Mouse (Mus musculus): ENCODE measurements around the gene Ythdf2.

Ythdf2 gene

DNA sequence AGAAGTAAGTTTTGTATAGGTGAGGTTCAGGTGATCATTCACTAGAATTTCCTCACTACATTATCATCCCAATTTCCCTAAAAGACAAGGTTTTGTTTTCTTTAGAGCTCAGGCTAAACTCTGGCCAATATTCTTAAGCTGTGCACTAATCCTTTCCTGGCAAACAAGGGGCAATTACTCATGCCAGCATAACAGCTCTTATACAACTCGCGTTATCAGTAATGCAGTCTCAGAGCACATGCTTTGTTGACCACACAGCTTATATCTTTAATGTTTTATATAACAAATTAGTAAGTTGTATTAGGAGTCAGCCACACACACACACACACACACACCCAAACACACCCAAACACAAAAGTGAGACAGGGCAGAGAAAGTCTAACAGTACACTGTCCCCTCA, 1.8 kb downstream of the Ythdf2 start:
- no peak for DNase-seq (ENCODE audit: low spot score in 2 of 2)

DNA sequence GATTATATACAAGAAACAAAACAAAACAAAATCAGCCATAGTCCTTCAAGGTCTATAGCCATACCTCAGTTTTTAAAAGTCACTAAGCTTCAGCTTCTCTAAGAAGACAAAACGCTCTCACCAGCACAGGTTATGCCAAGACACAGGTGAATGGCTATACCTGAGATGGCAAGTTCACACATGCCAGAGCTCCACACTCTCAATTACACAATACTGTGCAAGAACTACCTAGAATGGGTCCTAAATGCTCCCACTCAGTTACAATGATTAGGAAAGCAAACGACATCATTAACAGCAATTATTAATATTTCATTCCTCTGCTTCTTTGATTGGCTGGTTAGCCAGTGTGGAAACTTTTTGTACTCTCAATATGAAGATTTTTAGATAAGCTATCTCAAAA, 2.8 kb downstream of the Ythdf2 start:
- DNase-seq (ENCODE audit: low spot score in 2 of 2): no peak

DNA sequence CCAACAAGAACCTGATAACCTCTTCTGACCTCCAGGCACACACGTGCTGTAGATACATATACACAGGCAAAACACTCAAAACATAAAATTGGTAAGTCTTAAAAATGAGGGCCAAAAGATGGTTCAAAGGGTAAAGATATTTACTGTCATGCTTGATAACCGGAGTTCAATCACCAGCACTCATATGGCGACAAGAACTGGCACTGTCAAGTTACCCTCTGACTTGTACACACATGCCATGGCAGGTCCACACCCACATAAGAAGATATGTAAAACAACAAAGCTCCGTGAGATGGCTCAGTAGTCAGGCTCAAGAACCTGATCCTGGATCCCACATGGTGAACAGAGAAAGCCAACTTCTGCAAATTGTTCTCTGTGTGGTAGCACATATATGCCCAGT, 4.8 kb downstream of the Ythdf2 start:
- DNase-seq (ENCODE audit: low spot score in 2 of 2): no peak

DNA sequence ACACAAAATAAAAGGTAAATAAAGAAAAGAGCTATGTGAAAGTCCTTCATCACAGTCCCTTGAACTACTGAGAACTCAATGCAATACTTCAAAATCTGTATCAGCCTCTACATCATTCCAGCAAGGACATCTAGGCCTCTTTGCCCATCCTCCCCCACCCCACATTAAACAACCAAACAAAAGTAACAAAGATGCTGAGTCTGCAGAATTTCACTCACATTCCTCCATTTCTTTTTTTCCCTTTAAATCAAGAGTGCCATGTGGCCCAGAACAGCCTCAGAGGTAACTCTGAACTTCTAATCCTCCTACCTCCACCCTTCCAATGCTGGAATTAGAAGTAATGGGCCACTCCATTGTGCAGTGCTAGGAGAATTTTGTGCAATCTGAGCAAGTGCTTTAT, 13.3 kb downstream of the Ythdf2 start:
- no peak for DNase-seq (ENCODE audit: low spot score in 2 of 2)

DNA sequence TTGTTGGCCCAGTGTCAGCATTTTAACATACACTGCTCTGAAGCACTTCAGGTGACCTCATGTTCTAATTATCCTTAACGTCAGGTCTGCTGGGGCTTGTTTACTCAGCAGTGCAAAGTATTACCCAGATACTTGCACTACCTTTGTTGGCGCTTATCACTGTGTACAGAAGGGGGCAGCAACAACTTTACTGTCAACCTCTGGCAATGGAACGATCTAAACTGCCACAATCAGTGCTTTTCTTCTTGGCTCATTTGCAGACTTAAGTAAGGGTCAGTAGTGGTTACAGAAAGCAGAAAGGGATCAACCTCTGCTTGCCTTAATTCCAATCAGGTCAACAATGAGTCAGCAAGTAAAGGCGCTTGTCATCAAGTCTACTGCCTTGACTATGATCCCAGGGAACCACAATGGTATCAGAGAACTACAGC, 13.8 kb downstream of the Ythdf2 start:
- no peak for DNase-seq (ENCODE audit: low spot score in 2 of 2)

DNA sequence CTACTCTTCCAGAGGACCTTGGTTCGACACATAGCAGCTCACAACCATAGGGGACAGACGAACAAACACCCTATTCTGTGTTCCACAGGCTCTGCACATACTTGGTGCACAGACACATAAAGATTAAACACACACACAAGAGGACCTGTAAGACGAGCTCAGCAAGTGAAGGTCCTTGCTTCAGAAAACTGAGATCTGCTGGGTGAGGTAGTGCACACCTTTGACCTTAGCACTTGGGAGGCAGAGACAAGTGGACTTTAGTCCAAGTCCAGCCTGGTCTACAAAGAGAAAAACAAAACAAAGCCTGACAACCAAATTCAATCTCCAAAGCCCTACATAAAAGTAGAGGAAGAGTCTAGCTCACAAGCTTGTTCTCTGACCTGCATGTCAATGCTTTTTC, 17.1 kb downstream of the Ythdf2 start:
- DNase-seq (ENCODE audit: low spot score in 2 of 2): no peak

DNA sequence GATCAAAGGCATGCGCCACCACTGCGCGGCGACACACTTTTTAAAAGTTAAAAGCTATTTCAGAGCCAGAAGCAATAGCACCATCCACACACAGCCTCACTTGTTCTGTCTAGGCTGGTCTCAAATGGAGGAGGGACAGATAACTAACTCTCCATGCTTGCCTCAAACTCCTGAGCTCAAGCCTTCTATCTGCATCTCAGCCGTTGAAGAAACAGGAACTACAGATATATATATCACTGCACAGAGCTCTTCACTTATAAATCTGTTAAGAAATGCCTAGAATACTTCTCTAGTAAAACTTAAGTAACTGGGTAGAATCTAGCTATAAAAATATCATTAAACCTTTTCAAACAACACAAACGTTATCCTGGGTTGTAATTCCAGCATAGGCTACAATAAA, 17.7 kb downstream of the Ythdf2 start:
- DNase-seq (ENCODE audit: low spot score in 2 of 2): no peak

DNA sequence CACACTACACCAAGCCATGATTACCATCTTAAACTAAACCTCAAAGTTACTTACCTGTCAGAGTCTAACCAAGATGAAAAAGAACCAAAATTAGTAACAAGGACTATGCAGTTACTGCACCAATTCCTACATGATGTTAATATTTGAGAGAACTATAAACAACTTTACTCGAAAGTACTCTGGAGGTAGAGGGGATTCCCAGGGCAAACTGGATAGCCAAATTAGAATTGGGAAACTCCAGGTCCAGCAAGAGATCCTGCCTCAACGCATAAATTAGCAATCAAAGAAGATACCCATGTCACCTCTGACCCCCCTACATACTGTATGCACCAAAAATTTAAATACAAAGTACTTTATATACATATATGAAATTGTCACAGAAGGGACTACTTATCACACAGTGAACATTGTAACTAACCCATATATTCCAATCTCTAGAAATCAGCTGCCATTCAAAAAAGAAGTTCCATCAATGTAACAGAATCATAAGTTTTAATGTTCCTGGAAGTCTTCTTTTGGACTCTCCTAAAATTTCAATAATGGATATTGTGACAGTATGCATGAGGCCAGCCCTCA, 24.2 kb downstream of the Ythdf2 start:
- no peak for DNase-seq (ENCODE audit: low spot score in 2 of 2)

DNA sequence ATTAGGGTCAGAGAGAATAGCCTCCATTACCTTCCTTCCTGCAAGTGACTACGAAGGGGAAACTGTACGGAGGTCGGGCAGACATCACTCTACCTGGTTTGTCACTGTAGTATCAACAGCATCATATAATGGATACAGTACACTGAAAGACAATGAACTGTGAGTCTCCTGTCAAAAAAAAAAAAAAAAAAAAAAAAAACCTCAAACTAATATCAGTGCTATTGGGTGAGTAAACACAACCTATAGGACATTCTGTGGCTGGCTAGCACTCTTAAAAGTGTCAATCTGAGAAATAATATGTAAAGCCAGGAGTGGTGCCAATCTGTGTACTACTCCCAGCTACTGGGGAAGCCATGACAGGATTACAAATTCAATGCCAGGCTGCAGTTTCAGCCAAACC, 28.9 kb downstream of the Ythdf2 start:
- DNase-seq (ENCODE audit: low spot score in 2 of 2): no peak

DNA sequence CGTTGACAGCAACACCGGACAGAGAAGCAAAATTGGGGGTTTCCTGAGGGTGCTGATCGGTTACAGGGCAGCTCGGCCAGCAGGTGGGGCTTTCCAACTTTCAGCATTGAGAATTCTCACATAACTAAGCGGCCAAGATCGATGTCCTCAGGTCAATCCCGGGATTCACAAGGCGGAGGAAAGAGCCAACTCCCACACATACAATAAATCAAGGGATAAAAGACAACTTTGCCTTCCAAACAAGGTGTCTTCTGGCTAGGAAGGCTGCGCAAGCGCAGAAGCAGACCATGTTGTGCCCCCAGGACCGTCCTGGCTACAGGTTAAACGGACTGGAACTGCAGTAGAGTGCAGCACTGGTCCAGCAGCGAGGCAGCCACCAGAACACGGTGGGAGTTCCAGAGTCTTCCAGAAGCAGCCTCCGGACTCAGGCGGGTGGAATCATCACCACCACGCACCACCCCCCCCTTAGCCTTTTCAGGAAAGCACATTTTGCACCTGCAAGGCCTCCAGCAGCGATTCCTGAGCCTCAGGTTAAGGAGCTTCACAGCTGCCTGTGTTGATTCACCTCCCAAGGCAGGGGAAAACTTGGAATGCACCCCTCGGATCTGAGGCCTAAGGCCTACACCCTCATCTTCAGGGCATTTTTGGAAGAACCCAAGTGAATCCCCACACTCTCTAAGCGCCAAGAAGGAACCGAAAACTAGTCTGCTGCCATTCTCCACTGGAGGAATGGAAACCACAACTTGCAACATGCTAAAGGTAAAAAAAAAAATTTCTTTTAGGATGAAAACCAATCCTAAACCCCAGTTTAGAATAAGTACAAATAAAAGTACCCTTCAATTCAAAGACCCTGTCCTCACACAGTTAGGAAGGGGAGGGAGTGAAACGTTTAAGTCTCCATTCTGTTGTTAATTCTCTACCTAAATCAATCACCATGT, 30.1 kb downstream of the Ythdf2 start:
- DNase-seq (ENCODE audit: low spot score in 2 of 2): no peak

DNA sequence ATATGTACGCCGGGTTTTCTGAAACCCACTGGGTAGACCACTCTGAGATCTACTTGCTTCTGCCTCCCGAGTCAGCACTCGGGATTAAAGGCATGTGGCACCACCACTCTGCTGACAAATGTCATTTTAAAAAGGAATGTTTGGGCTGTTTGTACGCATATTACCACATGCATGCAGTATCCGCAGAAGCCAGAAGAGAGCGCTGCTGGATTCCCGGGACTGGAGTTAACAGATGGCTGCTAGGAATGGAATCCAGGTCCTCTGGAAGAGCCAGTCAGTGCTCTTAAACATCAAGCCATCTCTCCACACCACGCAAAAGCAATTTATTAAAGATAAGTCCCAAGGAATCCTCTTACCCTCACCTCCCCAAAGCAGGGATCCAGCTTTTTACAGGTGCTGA, 31.4 kb downstream of the Ythdf2 start:
- DNase-seq (ENCODE audit: low spot score in 2 of 2): no peak

DNA sequence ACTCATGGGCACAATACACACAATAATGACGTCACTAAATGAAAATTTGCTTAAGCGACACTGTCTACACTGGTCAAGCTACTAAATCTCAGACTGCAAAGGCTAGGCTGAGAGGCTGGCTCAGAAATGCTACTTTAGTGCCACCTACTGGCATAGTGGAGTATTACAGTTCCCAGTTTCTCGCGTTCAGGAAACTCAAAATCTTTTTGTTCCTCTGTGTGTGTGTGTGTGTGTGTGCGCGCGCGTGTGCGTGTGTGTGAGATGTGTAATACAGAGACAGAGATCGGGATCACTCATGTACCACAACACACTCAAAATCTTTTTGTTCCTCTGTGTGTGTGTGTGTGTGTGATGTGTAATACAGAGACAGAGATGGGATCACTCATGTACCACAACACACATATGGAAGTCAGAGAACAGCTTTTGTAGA, 33.5 kb downstream of the Ythdf2 start:
- DNase-seq (ENCODE audit: low spot score in 2 of 2): peak; percentile 30 to 34

DNA sequence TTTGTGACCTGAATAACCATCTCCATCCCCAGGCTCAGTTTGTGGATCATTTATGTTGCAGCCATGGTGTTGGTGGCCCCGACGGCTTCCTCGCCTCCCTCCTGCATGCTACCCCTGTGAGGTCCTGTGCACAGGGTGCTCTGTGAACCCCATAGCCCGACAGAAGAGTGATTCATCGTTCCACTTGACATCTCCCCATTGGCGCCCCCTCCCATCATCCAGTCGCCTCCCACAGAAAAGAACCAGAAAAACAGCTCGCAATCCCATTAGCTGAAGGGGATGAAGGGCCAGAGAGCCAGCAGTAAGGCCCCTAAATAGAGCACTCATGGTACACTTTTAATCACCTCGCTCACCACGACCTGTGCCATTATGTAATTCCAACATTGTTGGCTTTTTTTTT, 35.6 kb downstream of the Ythdf2 start:
- DNase-seq (ENCODE audit: low spot score in 2 of 2): no peak

DNA sequence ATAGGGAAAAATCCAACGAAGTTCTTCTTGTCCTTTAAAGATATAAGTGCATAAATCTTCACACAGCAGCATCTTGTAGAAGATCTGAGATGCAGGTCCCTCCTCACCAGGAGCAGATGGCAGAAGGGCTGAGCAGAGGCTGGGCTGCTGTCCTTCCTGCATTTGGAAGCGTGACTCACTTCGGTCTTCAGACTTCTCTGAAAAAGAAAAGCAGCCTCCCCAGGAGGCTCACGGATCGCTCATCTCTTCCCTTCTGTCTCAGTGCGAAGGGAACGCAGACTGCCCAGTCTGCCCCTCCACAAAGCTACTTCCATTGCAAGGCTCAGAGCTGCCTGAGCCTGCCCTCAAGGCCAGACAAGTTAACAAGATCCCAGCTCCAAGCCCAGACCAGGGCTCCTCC, 41.2 kb downstream of the Ythdf2 start:
- DNase-seq (ENCODE audit: low spot score in 2 of 2): peak; percentile 71 to 78

DNA sequence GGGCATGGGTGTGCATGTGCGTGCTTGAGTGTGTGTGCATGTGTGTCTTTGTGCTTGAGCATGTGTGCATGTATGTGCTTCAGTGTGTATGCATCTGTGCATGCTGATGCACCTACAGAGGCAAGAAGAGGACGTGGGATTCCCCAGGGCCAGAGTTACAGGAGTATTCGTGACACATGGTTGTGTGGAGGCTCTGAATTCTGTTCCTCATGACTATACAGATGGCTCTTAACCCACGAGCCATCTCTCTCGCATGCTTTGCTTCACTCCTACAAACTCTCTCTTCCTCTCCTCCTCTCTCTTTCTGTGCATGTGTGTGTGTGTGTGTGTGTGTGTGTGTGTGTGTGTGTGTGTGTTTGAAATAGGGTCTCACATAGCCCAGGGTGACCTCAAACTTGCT, 42.3 kb downstream of the Ythdf2 start:
- no peak for DNase-seq (ENCODE audit: low spot score in 2 of 2)

DNA sequence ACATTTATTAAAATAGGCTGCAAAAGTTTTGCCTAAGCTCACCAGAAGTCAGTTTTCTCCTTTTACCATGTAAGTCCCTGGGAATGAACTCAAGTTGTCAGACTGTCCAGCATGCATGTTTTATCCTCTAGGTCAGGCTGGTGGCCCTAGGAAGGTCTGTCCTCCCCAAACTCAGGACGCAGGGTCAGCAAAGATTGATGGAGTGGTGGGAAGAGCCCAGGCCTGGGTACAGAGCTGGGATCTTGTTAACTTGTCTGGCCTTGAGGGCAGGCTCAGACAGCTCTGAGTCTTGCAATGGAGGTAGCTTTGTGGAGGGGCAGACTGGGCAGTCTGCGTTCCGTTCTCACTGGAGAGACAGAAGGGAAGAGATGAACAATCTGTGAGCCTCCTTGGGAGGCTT, 42.8 kb downstream of the Ythdf2 start:
- no peak for DNase-seq (ENCODE audit: low spot score in 2 of 2)

DNA sequence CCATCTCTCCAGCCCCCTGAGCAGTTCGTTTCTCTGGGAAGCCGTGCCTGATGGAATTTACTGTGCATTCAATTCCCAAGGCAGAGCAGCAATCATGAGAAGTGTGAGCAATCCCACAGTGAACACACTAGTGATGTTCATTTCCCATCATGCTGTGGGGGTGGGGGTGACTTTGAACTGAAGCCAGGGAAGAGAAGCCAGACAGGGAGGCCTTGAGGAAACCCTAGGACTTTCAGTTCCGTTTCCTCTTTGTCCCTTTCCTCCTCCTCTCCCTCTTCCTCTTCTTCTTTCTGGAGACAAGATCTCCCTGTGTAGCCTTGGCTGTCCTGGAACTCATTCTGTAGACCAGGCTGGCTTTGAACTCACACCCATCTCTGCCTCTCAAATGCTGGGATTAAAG, 44.7 kb downstream of the Ythdf2 start:
- DNase-seq (ENCODE audit: low spot score in 2 of 2): no peak

DNA sequence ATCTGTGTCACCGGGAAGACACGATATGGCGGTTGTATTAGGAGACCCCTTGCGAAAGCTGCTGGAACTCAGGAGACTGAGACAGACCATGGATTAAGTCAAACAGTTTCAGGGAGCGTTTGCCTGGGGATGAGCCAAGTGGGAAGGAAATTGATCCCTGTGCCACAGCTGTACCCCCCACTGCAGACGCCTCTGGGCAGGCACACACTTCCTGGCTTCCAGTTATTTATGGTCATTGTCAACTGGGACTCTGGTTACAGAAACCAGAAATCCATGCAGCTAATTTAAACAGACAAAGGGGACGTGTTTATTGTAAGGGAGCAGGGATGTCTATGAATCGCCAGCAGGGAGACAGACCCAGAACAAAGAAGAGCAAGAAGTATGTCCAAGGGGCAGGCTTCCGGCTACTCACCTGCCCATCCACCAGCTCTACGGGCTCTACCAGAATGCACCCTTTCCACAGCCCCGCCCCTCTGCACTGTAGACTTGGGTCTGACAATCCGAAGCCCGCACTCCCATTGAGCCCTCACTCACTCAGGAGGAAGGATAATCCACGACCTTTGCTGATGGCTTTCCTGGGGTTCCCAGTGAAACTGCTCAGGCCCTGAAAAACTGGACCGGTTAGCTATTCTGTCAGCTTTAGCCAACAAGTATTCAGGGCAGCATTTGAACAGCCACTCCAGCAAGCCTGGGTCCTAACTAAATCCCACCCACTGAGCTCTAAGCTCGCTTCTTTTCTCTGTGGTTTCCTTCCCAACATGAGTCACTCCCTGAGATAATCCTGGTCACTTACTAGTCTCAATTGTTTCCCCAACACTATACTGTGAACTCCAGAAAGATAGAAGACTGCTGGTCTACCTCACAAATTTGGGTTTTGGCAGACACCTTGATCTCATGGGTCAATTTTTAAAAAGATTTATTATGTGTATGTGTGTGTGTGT, 45.5 kb downstream of the Ythdf2 start:
- no peak for DNase-seq (ENCODE audit: low spot score in 2 of 2)

DNA sequence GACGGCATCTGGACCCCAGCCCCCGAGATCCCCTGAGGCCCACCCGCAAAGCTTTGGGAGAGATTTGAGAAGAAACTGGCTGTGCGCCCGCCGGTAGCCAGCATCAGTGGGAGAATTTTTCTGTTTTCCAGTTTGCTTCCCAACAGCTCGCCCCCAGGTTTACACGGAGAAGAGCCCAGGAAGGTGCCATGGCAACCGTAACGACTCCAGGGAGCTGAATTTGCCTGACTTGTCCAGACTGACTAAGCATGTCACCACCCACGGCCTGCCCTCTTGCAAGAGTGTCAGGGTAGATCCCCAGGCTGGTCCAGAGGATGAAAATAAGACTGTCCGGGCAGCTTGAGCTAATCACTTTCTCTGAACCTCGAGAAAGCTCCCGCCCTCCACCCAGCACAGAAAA, 46.4 kb downstream of the Ythdf2 start:
- DNase-seq (ENCODE audit: low spot score in 2 of 2): peak in 1 of 2 experiments; percentile 39

DNA sequence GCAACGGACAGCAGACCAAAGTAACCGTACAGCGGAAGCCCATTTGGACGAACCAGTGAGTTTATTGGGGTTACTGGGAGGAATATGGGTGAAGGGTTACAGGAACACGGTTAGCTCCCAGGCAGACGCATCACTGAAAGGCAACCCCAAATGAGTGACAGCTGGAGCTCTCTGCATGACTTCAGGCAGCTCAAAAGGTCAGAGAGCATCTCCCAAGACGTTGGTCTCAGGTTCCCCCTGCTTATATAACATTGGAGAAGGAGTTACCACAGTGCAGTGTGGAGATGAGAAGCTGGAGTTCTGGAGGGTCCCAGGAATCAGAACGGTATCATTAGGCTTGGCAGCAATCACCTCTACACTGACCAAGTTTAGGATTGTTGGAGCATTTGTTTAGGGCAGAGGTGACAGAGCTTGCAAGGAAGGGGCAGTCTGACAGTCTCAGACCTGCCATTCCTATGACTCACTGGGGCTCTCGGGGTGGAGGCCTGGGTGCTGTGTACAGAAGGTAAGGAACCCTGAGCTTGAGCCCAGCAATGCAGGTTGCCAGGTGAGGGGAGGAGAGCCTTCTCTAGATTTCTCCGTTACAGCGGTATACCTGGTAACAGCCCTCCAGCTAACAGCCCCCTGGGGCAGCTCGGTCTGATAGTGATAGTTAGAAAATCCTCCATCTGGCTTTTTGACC, 55.0 kb downstream of the Ythdf2 start:
- DNase-seq (ENCODE audit: low spot score in 2 of 2): no peak

DNA sequence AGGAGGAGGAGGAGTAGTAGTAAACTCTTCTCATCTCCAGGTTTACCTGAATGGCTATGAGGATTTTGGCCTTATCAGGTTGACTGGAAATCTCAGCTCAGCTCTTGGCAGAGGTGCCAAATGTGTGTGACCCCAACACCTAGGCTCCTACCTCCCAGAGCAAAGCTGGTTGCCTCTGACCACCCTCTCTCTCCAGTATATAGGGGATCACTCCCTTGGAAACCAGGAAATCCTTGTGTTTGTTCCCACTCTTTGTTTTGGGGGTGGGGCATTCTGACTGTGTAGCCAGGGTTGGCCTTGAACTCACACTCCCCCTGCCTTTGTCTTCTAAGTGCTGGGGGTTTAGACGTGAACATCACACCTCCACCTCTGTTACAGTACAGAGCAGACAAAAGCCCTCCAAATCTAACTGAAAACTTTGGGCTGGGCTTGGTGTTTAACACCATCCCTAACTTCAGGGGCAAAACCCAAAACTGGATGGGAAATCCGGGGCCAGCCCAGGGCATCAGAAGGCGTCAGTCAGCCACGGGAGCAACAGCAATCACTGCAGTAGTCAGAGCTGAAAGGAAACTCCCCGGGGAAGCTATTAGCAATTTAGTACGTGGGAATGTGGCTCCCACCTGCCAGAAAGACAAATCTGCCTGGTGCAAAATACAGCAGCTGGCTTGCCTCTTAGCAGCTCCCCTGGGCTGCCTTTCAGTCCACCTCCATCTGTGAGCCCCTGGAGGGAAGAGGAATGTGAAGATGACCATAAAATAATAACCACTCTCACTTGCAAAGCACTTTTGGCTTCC, 57.0 kb downstream of the Ythdf2 start:
- no peak for DNase-seq (ENCODE audit: low spot score in 2 of 2)
